Mouse (Mus musculus) liver, postnatal 0 days (tissue): Measurements from ENCODE around the gene Ercc6.

ENCODE experiments used
- CTCF ChIP-seq: sonication (generic); IDR thresholded peaks from 2 replicates; pipeline ENCODE4 v1.5.1; 2016; ENCODE audit warnings: antibody characterized with exemption, low read depth
- EP300 ChIP-seq: IDR thresholded peaks from 2 replicates; pipeline ENCODE4 v1.6.1; 2016; ENCODE audit warnings: antibody characterized with exemption, low read depth, mild to moderate bottlenecking

- TF ChIP-seq CTCF (no peak), EP300 (no peak)
These were observed 19.8 kb downstream of the Ercc6 start for GRCm38 (mm10) chr14:32533148-32533520.
